ENCODE assay signal across 14 mouse cellular contexts in genomic region chr17:63860988-63861387, GRCm38 (mm10). TPM values are rescaled to one million over a fixed set of nuclear protein-coding genes. Genes with fewer than 3 reads are reported as not detected.
DNase-seq lines count a peak whose midpoint lies in the region; ATAC-seq lines count a peak whose summit lies in the region.
"Had no signal": no experiment of that assay in that cellular context is flagged by ENCODE, and none has a peak within 500 bp of the region (broad histone marks: within the 10 kb centered on the region; RNA-seq: fewer than 3 reads in every experiment).

No protein-coding gene starts in this region.

- ATAC-seq in heart, embryonic 14.5 days (ENCODE audit: insufficient number of reproducible peaks, insufficient read depth, low FRiP score, low read depth) = no peak
- no peak for ATAC-seq in liver, embryonic 12.5 days

- H3K27ac ChIP-seq in heart, embryonic 14.5 days (replicated peaks in 1 of 2; ENCODE audit: control insufficient read depth in 1 of 2, insufficient read depth in 1 of 2, low read depth in 2 of 2, low read length in 2 of 2) = no peak overlapping the region
- no peak overlapping the region for H3K27ac ChIP-seq in liver, embryonic 12.5 days
- H3K27ac ChIP-seq: embryonic facial prominence, embryonic 12.5 days; heart, embryonic 10.5 days; liver, embryonic 14.5 days; neural tube, embryonic 13.5 days had no signal

- no peaks in the 10 kb centered on the region for H3K9me3 ChIP-seq in heart, embryonic 14.5 days (ENCODE audit: control insufficient read depth, low read length)
- H3K9me3 ChIP-seq in liver, embryonic 12.5 days (replicated peaks) = no peaks in the 10 kb centered on the region
- H3K9me3 ChIP-seq: embryonic facial prominence, embryonic 12.5 days; heart, embryonic 10.5 days; neural tube, embryonic 13.5 days had no signal

- WGBS in heart, embryonic 14.5 days = 25% methylated on average over 4 of the region's 4 CpGs
- WGBS in liver, embryonic 12.5 days (ENCODE audit: insufficient replicate concordance) = 71% methylated on average over 4 of the region's 4 CpGs

- no peaks in the 10 kb centered on the region for H3K36me3 ChIP-seq in heart, embryonic 14.5 days (ENCODE audit: control insufficient read depth, insufficient read depth, low read length)
- H3K36me3 ChIP-seq in liver, embryonic 12.5 days = no peaks in the 10 kb centered on the region
- H3K36me3 ChIP-seq: embryonic facial prominence, embryonic 12.5 days; heart, embryonic 10.5 days; neural tube, embryonic 13.5 days had no signal

- H3K4me2 ChIP-seq in heart, embryonic 14.5 days (ENCODE audit: low read length) = 0 out of 2 replicates have a peak overlapping the region, but pooled peaks have one; percentile 4
- no peak overlapping the region for H3K4me2 ChIP-seq in liver, embryonic 12.5 days
- H3K4me2 ChIP-seq: embryonic facial prominence, embryonic 12.5 days; midbrain, embryonic 11.5 days; neural tube, embryonic 13.5 days had no signal

- no peak overlapping the region for H3K4me3 ChIP-seq in heart, embryonic 14.5 days (ENCODE audit: control insufficient read depth in 1 of 2, insufficient read depth in 1 of 2, low read depth in 1 of 2, low read length in 2 of 2)
- H3K4me3 ChIP-seq in liver, embryonic 12.5 days = no peak overlapping the region
- H3K4me3 ChIP-seq: embryonic facial prominence, embryonic 12.5 days; heart, embryonic 10.5 days; neural tube, embryonic 13.5 days had no signal

- H3K4me1 ChIP-seq in heart, embryonic 14.5 days (ENCODE audit: control insufficient read depth in 2 of 2, insufficient read depth in 2 of 2, low read length in 2 of 2) = peaks cover 2 to 19% of the 10 kb centered on the region in 2 experiments; a peak in 3 of 4 replicates
- peaks cover 30% of the 10 kb centered on the region for H3K4me1 ChIP-seq in liver, embryonic 12.5 days
- H3K4me1 ChIP-seq: embryonic facial prominence, embryonic 12.5 days had no signal

- no peak overlapping the region for H3K9ac ChIP-seq in heart, embryonic 14.5 days (ENCODE audit: low read length)
- H3K9ac ChIP-seq in liver, embryonic 12.5 days = no peak overlapping the region
- H3K9ac ChIP-seq: embryonic facial prominence, embryonic 12.5 days; liver, embryonic 14.5 days; neural tube, embryonic 13.5 days had no signal

- no peaks in the 10 kb centered on the region for H3K27me3 ChIP-seq in heart, embryonic 14.5 days (ENCODE audit: control insufficient read depth, insufficient read depth, low read length)
- H3K27me3 ChIP-seq in liver, embryonic 12.5 days (replicated peaks) = 0 out of 2 replicates have a peak, but pooled peaks cover 9% of the 10 kb centered on the region
- H3K27me3 ChIP-seq: embryonic facial prominence, embryonic 12.5 days; neural tube, embryonic 13.5 days had no signal

- peak; percentile 31 for DNase-seq in adrenal gland, postnatal 10 days
- DNase-seq in adrenal gland, postnatal 25 days = no peak
- no peak for DNase-seq in heart, adult 18-20 months
- DNase-seq in liver (peak; percentile 13), 3T3-L1 (ENCODE audit: low read depth, low spot score) (peak; percentile 62)
- no peak for DNase-seq in T-cell, adult 2 months (ENCODE audit: low spot score)
- DNase-seq: layer of hippocampus, postnatal 36 days had no signal

RNA-seq across cellular contexts. Expression of gene Fer, which starts 1.9 kb away (rescaled TPM):
- 10 to 100 TPM; 16.8 to 22.0 TPM for total RNA-seq in adrenal gland, postnatal 10 days (2021)
- 21.5 and 23.3 TPM in 2 replicates for total RNA-seq in adrenal gland, postnatal 25 days (2021)
- 26.0 and 26.5 TPM in 2 replicates for polyA plus RNA-seq in heart, embryonic 14.5 days (2014; fragmentation: Nextera tagmentation; extraction: Ambion mirVana)
- 10 to 100 TPM; 16.1 to 17.9 TPM for total RNA-seq in heart, adult 18-20 months (2021)
- polyA plus RNA-seq in liver, embryonic 12.5 days (2016; fragmentation: Nextera tagmentation; extraction: Ambion mirVana) = 14.6 and 17.1 TPM in 2 replicates

RNA-seq across cellular contexts. Expression of gene A930002H24Rik, which starts 2.6 kb away (rescaled TPM):
- 1 to 10 TPM; 1.2 to 1.8 TPM for total RNA-seq in adrenal gland, postnatal 10 days (2021)
- total RNA-seq in adrenal gland, postnatal 25 days (2021) = 1.5 and 2.2 TPM in 2 replicates
- polyA plus RNA-seq in heart, embryonic 14.5 days (2014; fragmentation: Nextera tagmentation; extraction: Ambion mirVana) = 3.3 and 3.6 TPM in 2 replicates
- total RNA-seq in heart, adult 18-20 months (2021) = under 1 TPM in 1 of 2 experiments, not detected in 1; 0.62 TPM
- polyA plus RNA-seq in liver, embryonic 12.5 days (2016; fragmentation: Nextera tagmentation; extraction: Ambion mirVana) = 0.91 and 1.1 TPM in 2 replicates
- total RNA-seq: layer of hippocampus, postnatal 36 days had no signal

Comparison
In these comparisons a context has a peak if more than half of its experiments do, and no peak if none do; other contexts are left out.
1. DNase-seq: peak in adrenal gland, postnatal 10 days (single experiment), liver (single experiment) and 3T3-L1 (single experiment); none in adrenal gland, postnatal 25 days (single experiment), heart, adult 18-20 months (0 of 2) and T-cell, adult 2 months (single experiment).